Mouse (Mus musculus) midbrain, embryonic 15.5 days (tissue): Measurements from ENCODE around the gene C2cd4b. TPM values are rescaled to one million over a fixed set of nuclear protein-coding genes. Genes with fewer than 3 reads are reported as not detected.

Experiments
- ATAC-seq: fragments of 200-750 bp; cut with Nextera tagmentation; replicated peaks from 2 replicates; pipeline ENCODE4 v1.8.0; 2017; ENCODE audit warnings: moderate TSS enrichment
- H3K27ac ChIP-seq: fragments of 300-500 bp; sonication (generic); 2 replicates; pipeline ENCODE4 v1.5.1; 2015; ENCODE audit warnings: mild to moderate bottlenecking, inconsistent platforms
- H3K27me3 ChIP-seq: fragments of 300-500 bp; sonication (generic); replicated peaks from 2 replicates; pipeline ENCODE4 v1.6.1; 2015; ENCODE audit warnings: inconsistent platforms
- H3K36me3 ChIP-seq: fragments of 300-500 bp; sonication (generic); replicated peaks from 2 replicates; pipeline ENCODE4 v1.6.1; 2015; ENCODE audit warnings: inconsistent platforms
- H3K4me1 ChIP-seq: fragments of 300-500 bp; sonication (generic); 2 replicates; pipeline ENCODE4 v1.6.1; 2015; ENCODE audit warnings: inconsistent platforms
- H3K4me2 ChIP-seq: fragments of 300-500 bp; sonication (generic); 2 replicates; pipeline ENCODE4 v1.6.1; 2015; ENCODE audit warnings: inconsistent platforms, mild to moderate bottlenecking, moderate library complexity
- H3K4me3 ChIP-seq: fragments of 300-500 bp; sonication (generic); 2 replicates; pipeline ENCODE4 v1.5.1; 2015; ENCODE audit warnings: mild to moderate bottlenecking, inconsistent platforms
- H3K9ac ChIP-seq: fragments of 300-500 bp; sonication (generic); 2 replicates; pipeline ENCODE4 v1.6.1; 2015; ENCODE audit warnings: mild to moderate bottlenecking, inconsistent platforms
- H3K9me3 ChIP-seq: fragments of 300-500 bp; sonication (generic); 2 replicates; pipeline ENCODE4 v1.6.1; 2016; ENCODE audit warnings: inconsistent platforms
- WGBS: fragments of 180-500 bp; shearing (Covaris S2); methylation state at CpG from one replicate; pipeline ENCODE4 v1.1.7; 2015; ENCODE audit warnings: mixed read lengths; 5-methylcytosine and 5-hydroxymethylcytosine counted together
- polyA plus RNA-seq: library from polyadenylated mRNA; unstranded; fragments of >200 nt; fragmentation: Nextera tagmentation; extraction: Ambion mirVana; gene quantifications from 2 replicates; pipeline ENCODE4 v1.2.1, GENCODE M21; 2015

Gene C2cd4b
- polyA plus RNA-seq, result 0.31 and 1.4 TPM in 2 replicates

DNA sequence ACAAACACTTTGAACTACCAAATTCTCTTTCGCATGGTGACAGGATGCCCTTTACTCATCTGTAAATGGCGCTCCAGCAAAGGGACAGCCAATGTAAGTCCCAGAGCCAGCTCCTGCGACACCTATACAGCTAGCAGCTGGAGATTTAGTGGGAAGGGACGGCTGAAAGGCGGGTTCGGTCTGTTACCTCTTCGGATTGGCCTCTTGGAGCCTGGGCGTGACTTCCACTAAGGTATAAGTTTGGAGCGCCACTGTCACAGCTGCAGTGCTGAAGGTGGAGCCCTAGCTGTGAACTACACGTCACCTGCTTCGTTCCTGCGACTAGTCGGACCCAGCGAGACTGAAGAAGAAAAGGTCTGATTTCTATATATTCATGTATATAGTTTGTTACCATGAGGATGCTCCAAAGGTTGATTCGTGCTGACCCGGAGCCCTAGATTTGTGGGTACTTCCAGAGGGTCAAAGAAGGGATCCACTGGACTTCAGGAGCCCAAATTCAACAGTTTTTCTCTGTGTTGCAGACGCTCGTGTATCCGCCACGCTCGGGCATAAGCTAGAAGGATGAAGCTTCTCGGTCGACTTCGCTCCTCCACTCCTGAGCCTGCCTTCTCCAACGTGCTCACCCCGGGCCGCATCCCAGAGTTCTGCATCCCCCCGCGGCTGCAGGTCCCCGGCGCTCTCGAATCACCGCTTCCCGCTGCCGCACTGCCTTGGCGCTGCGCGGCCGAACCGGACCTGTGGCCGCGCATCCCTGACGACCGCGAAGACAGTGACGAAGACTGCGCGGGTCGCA, at the start of gene C2cd4b:
Gene C2cd4b (plus strand): TSS at position 275 of the 793 bp plus-strand sequence.
- H3K4me3 ChIP-seq, result peak within 1 kb of the TSS; percentile 86
- H3K27ac ChIP-seq, result peak within 1 kb of the TSS; percentile 87
- no peaks in the 10 kb centered on the region for H3K9me3 ChIP-seq
- peak within 1 kb of the TSS; percentile 95 for H3K4me2 ChIP-seq
- ATAC-seq, result peak; percentile 27; the same call in 1 of the 2 replicates
- H3K4me1 ChIP-seq, result peaks cover 19% of the 10 kb centered on the region
- under 1% methylated on average over 49 of the region's 49 CpGs for WGBS
- H3K9ac ChIP-seq, result peak within 1 kb of the TSS; percentile 69
- H3K27me3 ChIP-seq, result peaks cover 11% of the 10 kb centered on the region
- H3K36me3 ChIP-seq, result no peaks in the 10 kb centered on the region

DNA sequence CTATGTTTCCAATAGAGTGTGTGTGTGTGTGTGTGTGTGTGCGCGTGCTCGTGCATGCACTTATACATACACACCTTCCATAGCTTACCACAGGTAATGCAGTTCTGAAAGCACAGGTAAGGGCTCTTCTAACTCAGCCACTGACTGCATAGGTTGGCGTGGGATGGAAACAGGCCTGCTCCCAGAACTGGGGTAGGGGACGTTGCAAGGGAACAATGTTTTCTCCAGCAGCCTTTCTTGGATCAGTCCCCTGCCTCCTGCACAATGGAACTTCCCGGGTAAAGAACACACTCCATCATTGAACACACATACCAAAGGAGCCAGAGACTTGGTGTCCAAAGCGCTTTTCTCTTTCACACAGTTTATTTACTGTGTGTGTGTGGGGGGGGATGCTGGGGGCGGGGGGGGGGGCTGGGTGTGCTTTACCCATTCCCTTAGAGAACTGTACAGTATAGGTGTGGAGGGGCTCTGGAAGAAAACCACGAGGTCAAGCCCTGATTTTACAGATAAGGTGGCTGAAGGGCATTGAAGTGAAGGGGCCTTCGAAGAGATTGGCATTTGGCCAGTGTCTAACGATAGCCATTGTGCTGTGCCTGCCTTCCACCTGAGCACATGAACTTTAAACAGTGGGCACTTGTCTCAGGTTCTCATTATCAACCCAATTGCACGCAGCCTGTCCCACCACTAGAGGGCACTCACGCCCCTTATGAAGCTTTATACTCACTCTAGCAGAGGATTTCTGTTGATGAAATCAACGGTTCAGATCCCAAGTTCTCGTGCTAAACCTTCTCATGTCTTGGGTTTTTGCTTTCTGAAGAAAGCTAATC, 48.0 kb upstream of the C2cd4b start:
- no peak overlapping the region for H3K4me2 ChIP-seq
- 48% methylated on average over 15 of the region's 15 CpGs for WGBS
- no peaks in the 10 kb centered on the region for H3K4me1 ChIP-seq
- no peak overlapping the region for H3K27ac ChIP-seq
- no peak for ATAC-seq
- no peaks in the 10 kb centered on the region for H3K9me3 ChIP-seq
- H3K36me3 ChIP-seq, result no peaks in the 10 kb centered on the region
- no peak overlapping the region for H3K9ac ChIP-seq
- H3K27me3 ChIP-seq, result no peaks in the 10 kb centered on the region
- H3K4me3 ChIP-seq, result no peak overlapping the region

DNA sequence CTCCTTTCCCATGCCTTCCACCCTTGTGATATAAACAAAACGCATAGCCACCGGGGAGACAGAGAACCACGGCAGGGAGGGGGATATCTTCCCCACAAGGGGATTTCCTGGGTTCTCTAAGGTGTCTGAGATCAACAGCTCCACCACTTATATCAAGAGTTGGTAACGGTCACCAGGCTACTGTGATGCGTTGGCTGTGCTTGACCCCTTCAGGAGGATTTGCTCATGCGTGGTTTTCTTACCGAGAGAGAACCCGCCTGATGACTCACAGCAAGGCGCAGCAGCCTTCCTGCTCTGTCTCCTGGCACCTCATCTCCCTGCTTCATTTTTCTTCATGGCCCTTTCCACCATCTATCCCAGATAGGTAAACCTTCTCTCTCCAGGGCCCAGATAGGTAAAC, 47.1 kb upstream of the C2cd4b start:
- Histone ChIP-seq H3K27me3 (no peaks in the 10 kb centered on the region), H3K4me1 (no peaks in the 10 kb centered on the region), H3K9me3 (no peaks in the 10 kb centered on the region), H3K4me2 (no peak overlapping the region), H3K9ac (no peak overlapping the region), H3K36me3 (no peaks in the 10 kb centered on the region), H3K27ac (no peak overlapping the region), H3K4me3 (no peak overlapping the region)
- no peak for ATAC-seq
- 89% methylated on average over 9 of the region's 9 CpGs for WGBS

DNA sequence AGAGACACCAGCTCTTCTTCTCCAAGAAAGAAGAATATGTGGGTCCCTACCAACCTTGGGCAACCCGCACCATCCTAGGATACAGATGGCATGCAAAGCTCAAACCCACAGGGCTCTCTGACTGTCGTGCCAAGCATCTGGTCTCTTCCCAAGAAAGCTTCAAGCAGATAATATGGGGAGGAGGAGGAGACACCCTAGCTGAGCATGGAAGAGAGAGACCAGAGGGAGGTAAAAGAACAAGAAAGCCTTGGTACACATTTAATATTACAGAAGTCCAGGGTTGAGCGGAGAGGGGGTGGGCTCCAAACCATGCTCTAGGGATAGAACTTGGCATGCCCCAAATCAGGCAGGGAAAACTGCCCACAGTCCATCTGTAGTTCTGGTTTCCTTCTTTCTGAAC, 42.2 kb upstream of the C2cd4b start:
- no peak for ATAC-seq
- Histone ChIP-seq H3K9me3 (no peaks in the 10 kb centered on the region), H3K36me3 (no peaks in the 10 kb centered on the region), H3K4me1 (no peaks in the 10 kb centered on the region), H3K4me3 (no peak overlapping the region), H3K4me2 (no peak overlapping the region), H3K27ac (no peak overlapping the region), H3K9ac (no peak overlapping the region), H3K27me3 (no peaks in the 10 kb centered on the region)
- 92% methylated on average over 3 of the region's 3 CpGs for WGBS

DNA sequence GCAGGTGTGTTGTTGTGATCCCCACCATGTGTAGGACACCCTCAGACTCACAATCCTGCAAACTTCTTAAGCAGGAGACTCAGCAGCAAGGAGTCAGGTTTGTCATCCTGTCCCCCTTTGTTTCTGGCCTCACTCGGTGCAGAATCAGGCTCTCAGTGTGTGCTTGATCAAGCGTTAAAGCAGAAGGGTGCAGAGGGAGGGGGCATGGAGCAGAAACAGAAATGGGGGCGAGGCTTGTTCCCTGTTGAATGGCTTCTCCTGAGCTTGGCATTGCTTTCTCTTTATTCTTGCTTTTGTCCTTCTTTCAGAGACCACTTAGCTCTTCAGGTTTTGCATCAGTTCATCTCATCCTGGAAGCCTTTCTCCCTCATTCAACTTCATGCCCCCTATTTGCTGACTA, 40.6 kb upstream of the C2cd4b start:
- 18% methylated on average over 3 of the region's 3 CpGs for WGBS
- Histone ChIP-seq H3K4me2 (no peak overlapping the region), H3K27ac (no peak overlapping the region), H3K36me3 (no peaks in the 10 kb centered on the region), H3K4me3 (no peak overlapping the region), H3K4me1 (no peaks in the 10 kb centered on the region), H3K9me3 (no peaks in the 10 kb centered on the region), H3K27me3 (no peaks in the 10 kb centered on the region), H3K9ac (no peak overlapping the region)
- no peak for ATAC-seq

GRCm38 (mm10) chr9:67720150-67720549, 39.1 kb upstream of the C2cd4b start:
- no peaks in the 10 kb centered on the region for H3K36me3 ChIP-seq
- WGBS, result 75% methylated on average over 3 of the region's 3 CpGs
- no peak overlapping the region for H3K4me2 ChIP-seq

DNA sequence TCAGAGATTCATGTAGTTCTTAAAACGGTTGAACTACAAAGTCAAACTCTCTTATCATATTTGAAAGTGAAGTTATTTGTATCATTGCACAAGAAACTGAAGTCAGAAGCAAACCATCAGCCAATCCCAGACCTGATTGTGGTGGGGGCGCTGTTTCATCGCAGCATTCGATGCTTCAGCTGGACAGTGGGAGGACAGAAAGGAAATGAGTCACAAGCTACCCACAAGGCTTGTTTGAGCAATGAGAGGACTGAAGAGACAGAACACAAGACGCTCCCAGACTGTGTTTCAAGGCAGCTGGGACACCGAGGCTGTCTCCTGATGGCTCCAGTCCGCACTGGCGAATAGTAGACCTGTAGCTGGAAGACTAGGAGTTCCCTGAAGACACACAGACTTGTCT, 36.9 kb upstream of the C2cd4b start:
- no peak overlapping the region for H3K4me3 ChIP-seq
- no peak overlapping the region for H3K4me2 ChIP-seq
- no peaks in the 10 kb centered on the region for H3K9me3 ChIP-seq
- no peak overlapping the region for H3K9ac ChIP-seq
- H3K36me3 ChIP-seq, result no peaks in the 10 kb centered on the region
- 90% methylated on average over 8 of the region's 8 CpGs for WGBS
- no peak for ATAC-seq
- H3K27me3 ChIP-seq, result no peaks in the 10 kb centered on the region
- no peaks in the 10 kb centered on the region for H3K4me1 ChIP-seq
- no peak overlapping the region for H3K27ac ChIP-seq

More at GRCm38 (mm10) chr9:67720150-67720549, 39.1 kb upstream of the C2cd4b start:
- Histone ChIP-seq H3K27ac (no peak overlapping the region), H3K27me3 (no peaks in the 10 kb centered on the region), H3K4me1 (no peaks in the 10 kb centered on the region), H3K9me3 (no peaks in the 10 kb centered on the region), H3K4me3 (no peak overlapping the region), H3K9ac (no peak overlapping the region)
- no peak for ATAC-seq

- H3K27ac ChIP-seq, result no peak overlapping the region
- H3K27me3 ChIP-seq, result no peaks in the 10 kb centered on the region
- H3K9me3 ChIP-seq, result no peaks in the 10 kb centered on the region
- H3K9ac ChIP-seq, result no peak overlapping the region
- no peak overlapping the region for H3K4me3 ChIP-seq
- no peak overlapping the region for H3K4me2 ChIP-seq
- no peaks in the 10 kb centered on the region for H3K36me3 ChIP-seq
- H3K4me1 ChIP-seq, result no peaks in the 10 kb centered on the region
- 77% methylated on average over 3 of the region's 3 CpGs for WGBS
- no peak for ATAC-seq
These were observed 34.0 kb upstream of the C2cd4b start for GRCm38 (mm10) chr9:67725196-67725595.

- no peak overlapping the region for H3K4me2 ChIP-seq
- no peak for ATAC-seq
- WGBS, result 95% methylated on average over 15 of the region's 15 CpGs
- no peaks in the 10 kb centered on the region for H3K9me3 ChIP-seq
- no peaks in the 10 kb centered on the region for H3K27me3 ChIP-seq
- H3K4me3 ChIP-seq, result no peak overlapping the region
- no peaks in the 10 kb centered on the region for H3K4me1 ChIP-seq
- H3K36me3 ChIP-seq, result no peaks in the 10 kb centered on the region
- no peak overlapping the region for H3K27ac ChIP-seq
- H3K9ac ChIP-seq, result no peak overlapping the region
These were observed 25.5 kb upstream of the C2cd4b start for GRCm38 (mm10) chr9:67733716-67734115.

GRCm38 (mm10) chr9:67735426-67735825, 23.8 kb upstream of the C2cd4b start:
- H3K27ac ChIP-seq, result no peak overlapping the region
- H3K4me3 ChIP-seq, result no peak overlapping the region
- no peaks in the 10 kb centered on the region for H3K36me3 ChIP-seq
- 48% methylated on average over 11 of the region's 11 CpGs for WGBS
- no peak overlapping the region for H3K4me2 ChIP-seq
- H3K9ac ChIP-seq, result no peak overlapping the region
- H3K4me1 ChIP-seq, result no peaks in the 10 kb centered on the region
- H3K27me3 ChIP-seq, result no peaks in the 10 kb centered on the region
- no peaks in the 10 kb centered on the region for H3K9me3 ChIP-seq
- ATAC-seq, result no peak

DNA sequence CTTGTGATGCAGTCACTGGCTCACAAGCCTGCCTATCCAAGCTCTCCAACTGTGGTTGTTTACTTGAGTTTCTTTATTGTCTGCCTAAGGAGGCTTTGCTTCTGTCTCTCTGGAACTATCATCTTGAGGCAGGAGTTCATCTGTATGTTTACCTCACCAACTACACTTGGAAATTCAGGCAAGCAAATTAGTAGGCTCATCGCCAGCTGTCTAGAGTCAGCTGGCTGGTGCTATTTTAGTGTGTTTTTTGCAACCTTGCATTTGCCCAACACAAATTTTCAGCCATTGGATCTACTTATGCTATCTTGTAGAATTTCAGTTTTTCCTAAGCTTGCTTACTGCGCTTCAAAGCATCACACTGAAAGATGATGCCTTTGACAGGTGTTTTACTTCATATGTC, 18.0 kb upstream of the C2cd4b start:
- no peak overlapping the region for H3K4me3 ChIP-seq
- no peak for ATAC-seq
- H3K9me3 ChIP-seq, result no peaks in the 10 kb centered on the region
- no peak overlapping the region for H3K27ac ChIP-seq
- no peak overlapping the region for H3K9ac ChIP-seq
- H3K4me2 ChIP-seq, result no peak overlapping the region
- H3K27me3 ChIP-seq, result no peaks in the 10 kb centered on the region
- H3K4me1 ChIP-seq, result no peaks in the 10 kb centered on the region
- WGBS, result 93% methylated on average over 2 of the region's 2 CpGs
- H3K36me3 ChIP-seq, result no peaks in the 10 kb centered on the region

- 88% methylated on average over 16 of the region's 16 CpGs for WGBS
- H3K4me1 ChIP-seq, result no peaks in the 10 kb centered on the region
- H3K4me2 ChIP-seq, result no peak overlapping the region
- H3K9ac ChIP-seq, result no peak overlapping the region
- no peaks in the 10 kb centered on the region for H3K36me3 ChIP-seq
- ATAC-seq, result no peak
- no peak overlapping the region for H3K27ac ChIP-seq
- H3K27me3 ChIP-seq, result peaks cover 5% of the 10 kb centered on the region; the same call in 1 of the 2 replicates
- no peak overlapping the region for H3K4me3 ChIP-seq
- no peaks in the 10 kb centered on the region for H3K9me3 ChIP-seq
These were observed 5.6 kb upstream of the C2cd4b start for GRCm38 (mm10) chr9:67753411-67754182.
